Mouse (Mus musculus) right cerebral cortex, postnatal 14 days (tissue): ENCODE results near the gene Rpn1.
A peak's percentile ranks its signal among the peaks of the same experiment; 100 is the strongest.
"Not testable (repeated sequence)": the region's sequence is repeated elsewhere in the genome, so short reads cannot be mapped to it uniquely, and the experiment has no call there.

Source experiments
- DNase-seq: peaks from one replicate; pipeline ENCODE4 v3.0.0; 2022

The Rpn1 gene

DNA sequence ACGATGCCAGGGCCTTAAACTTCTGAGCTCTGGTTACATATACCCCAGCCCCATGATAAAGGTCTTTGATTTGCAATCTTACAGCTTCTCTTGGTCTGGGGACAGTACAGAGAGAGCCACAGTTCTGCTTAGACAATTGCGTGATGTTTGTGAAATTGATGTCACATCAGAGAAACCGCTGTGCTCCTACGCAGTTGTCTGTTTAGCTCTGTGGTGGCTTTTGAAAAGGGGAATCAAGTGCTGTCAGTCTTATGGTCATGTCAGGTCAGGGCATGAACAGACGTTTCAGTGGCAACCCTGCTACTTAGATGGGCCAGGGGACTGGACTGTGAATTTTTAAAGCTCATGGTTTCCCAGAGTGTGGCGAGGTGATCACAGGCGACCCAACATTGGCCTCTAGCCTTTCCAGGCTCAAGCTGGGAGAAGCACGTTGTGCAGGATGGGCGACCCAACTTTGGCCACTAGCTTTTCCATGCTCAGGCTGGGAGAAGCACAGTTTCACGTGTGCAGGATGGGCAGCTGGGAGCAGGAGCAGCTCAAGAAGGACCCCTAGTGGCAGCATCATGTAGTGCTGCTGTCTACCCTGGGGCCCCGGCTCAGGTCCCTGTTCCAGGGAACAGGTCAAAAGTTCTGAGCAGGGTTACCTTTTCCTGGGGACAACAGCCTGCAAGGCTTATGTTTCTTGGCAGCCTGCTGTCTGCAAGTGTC lies 39.0 kb downstream of the Rpn1 start:
- DNase-seq: no peak

DNA sequence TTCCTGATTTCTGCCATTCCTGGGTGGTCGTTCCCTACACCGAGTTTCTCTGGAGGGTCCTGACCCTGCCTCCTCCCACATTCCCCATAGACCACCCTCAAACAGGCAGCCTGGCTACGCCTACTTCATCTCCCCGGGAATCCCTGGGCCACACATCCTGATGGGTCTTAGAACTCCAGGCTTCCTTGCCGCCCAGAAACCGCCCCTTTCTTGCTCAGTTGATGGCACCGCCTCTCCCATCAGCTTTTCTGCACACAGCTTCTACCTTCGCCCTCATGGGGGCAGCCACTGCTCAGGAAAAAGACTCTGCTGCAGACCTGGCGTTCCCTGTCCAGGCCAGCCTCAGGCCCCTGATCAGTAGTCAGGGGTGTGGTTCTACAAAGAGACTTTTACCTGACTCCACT lies 39.6 kb downstream of the Rpn1 start:
- peak; percentile 57 for DNase-seq

DNA sequence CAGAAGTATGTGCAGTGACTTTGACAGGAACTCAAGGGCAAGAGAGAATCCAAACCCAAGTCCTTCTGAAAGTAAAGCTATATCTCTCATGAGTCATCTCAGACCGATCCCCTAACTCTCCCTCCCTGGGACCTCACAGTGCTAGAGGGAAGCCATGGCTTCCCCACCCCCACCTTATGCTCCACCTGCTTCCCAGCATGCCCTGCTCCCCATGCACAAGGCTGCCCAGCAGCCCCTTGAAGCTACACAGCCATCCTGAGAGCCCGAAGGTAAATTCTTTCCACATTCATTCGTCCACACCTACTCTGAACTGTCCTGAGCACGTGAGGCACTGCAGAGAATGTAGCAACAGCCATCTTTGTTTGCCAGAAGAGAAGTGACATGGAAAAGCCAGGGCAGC lies 40.3 kb downstream of the Rpn1 start:
- DNase-seq: no peak

DNA sequence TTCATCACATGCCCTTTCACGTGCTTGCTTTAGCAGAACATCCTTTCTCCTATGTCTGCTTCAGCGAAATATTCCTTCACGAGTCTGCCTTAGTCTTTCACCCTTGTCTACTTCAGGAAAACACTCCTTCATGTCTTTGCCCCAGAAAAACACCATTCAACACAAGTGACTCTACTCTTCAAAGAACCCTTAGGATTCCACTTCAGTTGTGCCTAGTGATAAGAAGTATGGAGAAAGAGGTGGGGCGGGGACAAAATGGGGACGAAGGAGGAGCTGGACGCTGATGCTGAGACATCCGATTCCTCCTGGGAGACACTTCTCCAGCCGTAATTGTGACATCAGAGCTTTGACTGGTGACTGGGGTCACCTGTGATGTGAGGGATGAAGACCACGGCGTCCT lies 41.5 kb downstream of the Rpn1 start:
- not testable (repeated sequence) for DNase-seq

DNA sequence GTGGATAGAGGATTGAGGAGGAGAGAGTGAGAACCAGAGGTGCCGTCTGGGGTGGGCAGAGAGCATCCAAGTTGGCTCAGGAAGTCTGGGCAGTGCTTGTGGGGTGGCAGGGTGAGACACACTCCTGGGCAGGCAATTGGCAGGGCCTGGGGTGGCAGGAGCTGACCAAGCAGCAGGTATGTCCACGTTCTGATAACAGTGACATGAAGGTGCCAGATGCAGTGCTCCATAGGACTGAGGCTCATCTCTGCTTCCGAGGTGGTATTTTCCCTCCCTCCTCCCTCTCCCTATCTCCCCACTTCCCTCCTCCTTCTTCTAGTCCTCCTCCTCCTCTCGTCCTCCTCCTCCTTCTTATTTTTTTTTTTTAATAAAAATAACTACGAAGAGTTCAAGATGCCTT lies 47.2 kb downstream of the Rpn1 start:
- no peak for DNase-seq

DNA sequence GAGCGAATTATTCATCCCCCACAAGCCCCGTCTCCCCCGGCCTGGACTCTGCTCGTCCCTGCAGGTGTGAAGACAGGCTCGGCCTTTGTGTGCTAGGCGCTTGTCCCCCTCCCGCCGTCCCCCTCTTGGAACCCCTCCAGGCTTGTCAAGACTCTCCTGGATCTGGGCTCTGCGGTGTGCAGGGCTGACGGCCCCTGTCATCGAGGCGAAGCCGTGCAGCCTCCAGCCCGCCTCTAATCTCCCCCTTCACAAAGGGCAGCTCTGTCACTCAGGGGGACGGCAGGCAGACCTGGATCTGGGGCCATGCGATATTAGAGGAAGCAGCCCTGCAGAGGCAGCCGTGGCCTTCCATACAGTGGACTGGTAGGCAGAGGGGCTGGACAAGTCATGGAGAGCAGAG lies 47.8 kb downstream of the Rpn1 start:
- DNase-seq: no peak

DNA sequence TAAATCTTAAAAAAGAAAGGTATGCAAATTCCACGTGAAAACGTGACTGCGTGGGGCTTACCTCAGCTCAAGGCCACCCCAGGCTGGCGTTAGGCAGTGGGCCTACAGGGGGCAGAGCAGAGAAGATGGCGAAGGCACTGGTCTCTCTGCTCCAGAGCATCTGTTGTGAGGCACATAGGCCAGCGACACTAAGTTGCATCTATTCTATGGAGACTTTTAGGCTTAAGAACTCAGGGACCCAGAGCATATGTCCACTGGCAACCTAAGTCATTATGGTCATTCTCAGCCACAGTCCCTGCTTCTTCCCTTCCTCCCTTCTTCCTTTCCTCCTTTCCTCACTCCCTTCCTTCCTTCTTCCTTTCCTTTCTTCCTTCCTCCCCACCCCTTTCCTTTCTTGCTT lies 48.8 kb downstream of the Rpn1 start:
- no peak for DNase-seq

DNA sequence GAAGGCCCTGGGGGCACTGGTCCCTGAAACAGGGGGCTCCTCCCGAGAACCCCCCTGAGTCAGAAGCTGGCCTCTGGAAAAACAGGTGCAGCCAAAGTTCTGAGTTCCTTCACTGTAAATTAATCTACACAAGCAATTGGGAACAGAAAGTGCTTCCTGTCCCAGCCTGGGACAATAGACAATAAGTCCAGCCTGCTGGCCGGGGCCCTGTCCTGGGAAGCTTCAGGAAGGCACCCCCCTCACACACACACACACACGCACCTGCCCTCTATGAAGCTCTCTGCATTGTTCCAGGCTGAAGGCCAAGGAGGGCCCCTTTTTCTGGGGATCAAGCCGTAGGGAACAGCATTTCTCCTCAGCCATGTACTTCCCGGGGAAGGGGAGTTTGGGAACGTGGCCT lies 49.6 kb downstream of the Rpn1 start:
- no peak for DNase-seq

DNA sequence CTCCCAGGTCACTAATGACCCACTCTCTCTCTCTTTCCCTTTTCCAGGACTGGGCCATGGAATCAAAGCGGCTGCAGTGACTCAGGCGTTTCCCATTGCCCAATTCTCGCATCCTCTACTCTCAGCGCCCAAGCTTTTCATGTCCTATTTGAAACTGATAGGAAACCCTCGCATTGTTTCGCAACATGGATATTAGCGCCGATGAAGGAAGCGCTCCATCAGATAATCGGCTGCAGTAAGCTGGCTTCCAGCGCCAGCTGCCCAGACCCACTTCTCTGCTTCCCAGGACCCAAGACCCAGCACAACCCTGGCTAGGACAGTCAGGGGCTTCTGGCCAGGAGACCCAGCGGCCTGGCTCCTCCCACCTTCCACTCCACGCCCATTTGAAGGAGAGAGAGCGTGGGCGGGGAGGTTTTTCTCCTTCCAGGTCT lies 51.9 kb downstream of the Rpn1 start:
- DNase-seq: no peak

DNA sequence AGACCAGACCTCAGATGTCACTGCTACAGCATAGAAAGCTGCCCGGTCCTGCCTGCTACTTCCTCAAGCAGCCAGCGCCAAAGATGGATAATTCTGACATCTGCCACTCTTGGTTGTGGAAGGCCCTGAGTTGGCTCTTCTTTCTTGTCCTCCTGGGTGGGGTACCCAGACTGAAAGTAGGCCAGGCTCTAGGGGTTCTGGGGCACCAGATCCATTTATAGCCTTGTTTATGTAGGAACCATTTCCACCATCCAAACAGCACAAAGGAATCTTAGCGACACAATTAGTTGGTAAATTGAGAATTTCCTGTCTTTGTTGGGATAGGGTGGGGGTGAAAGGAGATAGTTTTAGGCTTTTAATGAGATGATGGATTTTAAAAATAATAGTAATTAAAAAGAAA lies 54.2 kb downstream of the Rpn1 start:
- DNase-seq: no peak

DNA sequence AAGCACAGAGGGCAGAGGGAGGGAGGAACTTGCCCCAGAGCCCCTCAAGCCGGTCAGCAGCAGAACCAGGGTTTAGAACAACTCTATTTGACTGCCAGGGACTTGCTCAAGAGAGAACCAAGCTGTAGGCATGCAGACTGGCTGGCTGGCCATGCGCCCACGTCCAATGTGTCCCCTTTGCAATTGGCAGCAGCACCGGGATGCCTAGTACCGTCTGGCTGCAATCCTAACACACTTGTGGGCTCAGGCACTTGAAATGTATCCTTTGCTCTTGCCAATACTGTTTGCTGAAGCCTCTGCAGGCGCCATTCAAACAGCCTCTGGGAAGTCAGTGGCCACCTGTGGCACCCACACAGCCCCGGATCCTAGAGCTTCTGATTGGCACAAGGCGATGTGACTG lies 56.0 kb downstream of the Rpn1 start:
- DNase-seq: peak; percentile 80

DNA sequence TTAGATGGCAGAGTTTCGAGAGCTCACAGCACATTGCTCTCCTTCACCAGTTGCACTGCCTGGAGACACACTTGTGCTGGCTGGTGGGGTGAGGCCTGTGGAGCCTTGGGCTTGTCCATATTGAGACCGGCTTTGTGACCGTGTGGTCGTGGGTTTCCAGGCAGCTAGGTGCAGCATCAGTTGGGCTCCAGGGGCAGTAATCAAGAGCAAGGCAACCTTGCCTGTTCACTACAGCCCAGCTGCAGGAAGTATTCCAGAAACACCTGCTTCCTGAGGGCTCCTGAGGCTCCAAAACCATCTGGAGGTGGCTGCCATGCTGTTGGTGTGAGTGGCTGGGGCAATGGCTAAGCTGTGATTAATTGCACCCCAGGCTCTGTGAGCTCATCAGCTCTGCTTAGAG lies 61.5 kb downstream of the Rpn1 start:
- DNase-seq: no peak

DNA sequence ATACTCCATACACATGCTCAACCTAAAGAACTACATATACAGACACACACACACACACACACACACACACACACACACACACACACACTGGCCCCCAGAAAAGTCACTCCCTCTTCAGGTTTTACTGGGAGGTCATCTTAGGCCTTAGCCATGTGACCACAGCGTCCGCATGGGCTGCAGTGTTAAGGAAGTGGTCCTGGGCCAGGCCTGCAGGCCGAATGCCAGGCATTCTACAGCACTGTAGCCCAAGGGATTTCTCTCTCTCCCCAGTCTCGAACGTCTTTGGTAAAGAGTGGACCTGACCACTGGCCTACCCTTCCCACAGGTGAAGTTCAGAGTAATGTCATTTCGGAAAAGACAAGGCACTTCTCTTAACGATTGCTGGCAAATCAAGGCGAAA lies 62.3 kb downstream of the Rpn1 start:
- DNase-seq: no peak

DNA sequence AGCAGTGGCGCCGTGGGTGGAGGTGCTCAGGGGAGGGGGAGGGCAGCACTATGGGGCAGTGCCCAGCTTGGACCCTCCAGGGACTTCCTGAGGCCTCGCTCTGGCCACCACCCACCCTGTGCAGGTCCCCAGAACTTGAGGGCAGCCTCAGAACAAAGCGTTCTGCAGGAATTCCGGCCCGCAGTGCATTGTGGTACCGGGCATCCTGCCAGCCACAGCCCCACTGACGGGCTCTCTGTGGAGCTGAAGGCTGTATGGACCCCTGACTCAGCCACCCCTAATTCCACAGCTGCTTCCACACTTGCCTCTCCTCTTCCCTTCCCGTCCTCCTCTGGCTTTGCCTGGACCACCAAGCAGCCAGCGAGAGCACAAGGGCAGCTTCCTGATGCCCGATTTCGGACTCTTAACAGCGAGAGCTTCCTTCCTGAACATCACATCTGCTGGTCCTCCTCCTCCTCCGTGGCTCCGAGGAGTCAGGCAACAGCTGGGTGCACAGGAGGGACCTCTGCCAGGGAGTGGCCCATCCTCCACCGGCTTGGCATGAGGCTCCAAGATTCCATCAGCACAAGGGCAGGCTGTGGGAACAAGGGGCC lies 63.2 kb downstream of the Rpn1 start:
- peak; percentile 34 for DNase-seq

DNA sequence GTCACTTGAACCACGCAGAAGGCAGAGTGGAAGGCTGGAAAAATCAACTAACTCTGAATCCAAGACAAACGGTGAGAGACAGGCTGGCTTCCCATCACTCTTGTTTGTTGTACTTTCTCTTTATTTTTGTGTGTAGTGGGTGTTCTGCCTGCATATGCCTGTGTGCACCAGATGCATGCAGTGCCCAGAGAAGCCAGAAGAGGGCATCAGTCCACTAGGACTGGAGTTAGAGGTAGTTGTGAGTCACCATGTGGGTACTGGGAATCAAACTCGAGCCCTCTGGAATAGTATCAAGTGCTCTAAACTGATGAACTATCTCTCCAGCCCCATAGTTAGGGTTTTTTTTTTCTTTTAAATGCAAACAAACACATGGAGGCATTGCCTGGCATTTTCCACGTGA lies 67.1 kb downstream of the Rpn1 start:
- DNase-seq: no peak

DNA sequence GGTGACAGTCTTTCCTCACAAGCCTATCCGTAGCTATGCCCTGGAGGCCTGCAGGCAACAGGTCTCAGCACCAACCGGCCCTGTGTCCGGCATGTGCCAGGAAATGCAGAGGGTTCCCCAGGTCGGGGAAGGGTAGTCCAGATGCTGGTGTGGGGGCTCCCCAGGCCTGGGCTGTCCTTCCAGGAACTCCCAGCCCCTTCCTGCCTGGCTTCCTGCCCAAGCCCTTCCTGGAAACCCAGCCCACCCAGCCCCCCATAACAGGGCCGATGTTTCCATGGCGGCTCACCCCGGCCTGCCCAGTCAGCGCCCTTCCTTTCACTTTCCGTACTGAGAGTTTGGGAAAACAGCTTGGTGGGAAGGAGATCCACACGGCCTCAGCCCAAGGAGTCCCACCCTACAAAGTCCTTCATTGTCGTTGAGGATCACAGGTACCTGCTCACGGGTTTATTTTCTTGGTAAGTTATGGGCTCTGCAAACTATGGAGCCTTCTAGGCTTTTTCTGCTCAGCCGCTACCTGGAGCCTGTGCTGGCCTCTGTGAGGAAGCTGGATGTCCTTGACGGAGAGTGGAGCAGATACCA lies 67.9 kb downstream of the Rpn1 start:
- no peak for DNase-seq

DNA sequence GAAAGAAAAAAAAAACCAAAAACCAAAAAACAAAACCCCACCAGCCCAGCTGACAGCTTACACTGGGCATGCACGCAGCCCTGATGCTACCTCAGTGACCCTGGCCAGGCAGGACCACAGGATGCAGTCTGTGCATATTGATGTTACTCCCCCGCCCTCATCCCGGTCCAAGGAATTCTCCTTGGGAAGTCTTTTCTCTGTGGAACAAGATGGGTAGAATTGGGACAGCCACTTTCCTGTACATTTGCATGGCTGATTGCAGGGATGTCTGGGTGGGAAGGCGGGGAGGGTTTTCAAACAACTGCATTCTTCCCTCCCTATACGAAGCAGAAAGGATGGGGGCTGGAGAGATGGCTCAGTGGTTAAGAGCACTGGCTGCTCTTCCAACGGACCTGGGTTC lies 68.7 kb downstream of the Rpn1 start:
- no peak for DNase-seq
